Mouse (Mus musculus) bone marrow macrophage, adult 2 months (primary cell): Measurements from ENCODE around the gene Camk2n2. TPM values are rescaled to one million over a fixed set of nuclear protein-coding genes. Genes with fewer than 3 reads are reported as not detected.
A peak's percentile ranks its signal among the peaks of the same experiment; 100 is the strongest.
"Not testable (repeated sequence)": the region's sequence is repeated elsewhere in the genome, so short reads cannot be mapped to it uniquely, and the experiment has no call there.

ENCODE experiments used
- H3K27ac ChIP-seq: 2 replicates; pipeline ENCODE4 v1.5.1; 2012; ENCODE audit warnings: low read depth, low read length; ENCODE audit not compliant: insufficient read depth
- H3K4me1 ChIP-seq: 2 replicates; pipeline ENCODE4 v1.6.1; 2012; ENCODE audit warnings: low read length; ENCODE audit not compliant: control insufficient read depth, insufficient read depth
- H3K4me3 ChIP-seq: 2 replicates; pipeline ENCODE4 v1.5.1; 2012; ENCODE audit warnings: mild to moderate bottlenecking, low read length, moderate library complexity; ENCODE audit not compliant: insufficient read depth
- CTCF ChIP-seq: IDR thresholded peaks from 2 replicates; pipeline ENCODE4 v1.5.1; 2012; ENCODE audit warnings: low read depth, mild to moderate bottlenecking, low read length, moderate library complexity
- POLR2A ChIP-seq: IDR thresholded peaks from 2 replicates; pipeline ENCODE4 v1.6.1; 2012; ENCODE audit warnings: mild to moderate bottlenecking, low read depth, low read length, borderline replicate concordance
- polyA plus RNA-seq: library from polyadenylated mRNA; stranded (reverse); fragments of >200 nt; gene quantifications from 2 replicates; pipeline ENCODE4 v1.2.4, GENCODE M21; 2012; ENCODE audit not compliant: missing spikeins, insufficient read depth, insufficient read length

Gene Camk2n2
- 2.5 and 2.7 TPM in 2 replicates for polyA plus RNA-seq

DNA sequence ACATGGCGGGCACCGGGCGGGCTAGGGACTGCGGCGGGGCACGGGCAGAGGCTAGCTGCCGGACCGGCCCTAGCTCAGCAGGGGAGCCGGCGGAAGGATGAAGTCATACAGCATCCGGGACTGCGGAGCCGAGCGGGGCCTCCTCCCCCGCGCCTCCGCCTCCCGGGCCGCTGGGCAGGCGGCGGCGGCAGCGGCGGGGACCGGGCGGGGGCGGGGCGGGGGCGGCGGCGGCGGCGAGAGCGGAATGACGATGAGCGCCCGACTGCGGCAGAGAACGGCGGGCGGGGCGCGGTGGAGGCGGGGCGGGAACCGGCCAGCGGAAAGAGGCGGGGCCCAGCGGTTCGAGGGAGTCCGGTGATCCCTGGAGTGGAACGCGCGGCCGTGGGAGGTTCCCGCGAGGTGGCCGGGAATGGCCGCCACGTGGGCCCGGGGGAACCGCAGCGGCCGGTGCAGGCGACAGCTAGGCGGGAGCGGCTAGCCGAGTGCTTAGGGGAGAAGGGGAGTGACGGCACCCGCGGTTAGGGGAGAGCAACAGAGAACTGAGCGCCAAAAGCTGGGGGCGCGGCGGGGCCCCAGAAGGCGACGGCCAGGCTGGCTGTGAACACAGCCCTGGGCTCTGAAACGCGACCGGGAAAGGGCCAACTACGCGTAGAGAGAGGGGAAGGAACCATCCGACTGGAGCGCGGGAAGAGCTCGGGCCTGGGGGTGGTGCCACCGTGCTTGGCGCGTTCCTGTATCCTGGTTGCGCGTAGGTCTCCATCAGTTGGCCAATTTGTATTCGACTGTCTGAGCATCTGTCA lies at the start of gene Camk2n2:
Gene Camk2n2 (minus strand): TSS at position 97 of the 800 bp plus-strand sequence.
- Histone ChIP-seq H3K4me3 (peak within 1 kb of the TSS; percentile 60), H3K27ac (peak within 1 kb of the TSS; percentile 17), H3K4me1 (peaks cover 11% of the 10 kb centered on the region)
- TF ChIP-seq POLR2A (no peak), CTCF (no peak)

DNA sequence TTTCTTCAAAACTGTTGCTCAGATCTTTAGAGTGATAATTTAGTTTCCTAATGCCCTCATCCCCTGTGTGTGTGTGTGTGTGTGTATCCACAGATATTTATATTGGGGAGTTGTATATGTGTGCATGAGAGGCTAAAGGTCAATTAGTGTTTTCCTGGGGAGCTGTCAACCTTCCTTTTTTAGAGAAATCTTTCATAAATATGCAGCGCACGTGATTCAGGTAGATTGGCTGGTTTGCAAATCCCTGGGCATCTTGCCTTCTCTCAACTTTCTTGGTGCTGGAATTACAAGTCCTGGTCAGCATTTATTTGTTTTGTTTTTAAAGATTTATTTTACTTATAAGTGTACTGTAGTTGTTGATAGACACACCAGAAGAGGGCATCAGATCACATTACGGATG lies 49.2 kb upstream of the Camk2n2 start:
- no peak overlapping the region for H3K27ac ChIP-seq
- TF ChIP-seq POLR2A (no peak), CTCF (no peak)
- H3K4me3 ChIP-seq, result no peak overlapping the region
- peaks cover 17% of the 10 kb centered on the region for H3K4me1 ChIP-seq

DNA sequence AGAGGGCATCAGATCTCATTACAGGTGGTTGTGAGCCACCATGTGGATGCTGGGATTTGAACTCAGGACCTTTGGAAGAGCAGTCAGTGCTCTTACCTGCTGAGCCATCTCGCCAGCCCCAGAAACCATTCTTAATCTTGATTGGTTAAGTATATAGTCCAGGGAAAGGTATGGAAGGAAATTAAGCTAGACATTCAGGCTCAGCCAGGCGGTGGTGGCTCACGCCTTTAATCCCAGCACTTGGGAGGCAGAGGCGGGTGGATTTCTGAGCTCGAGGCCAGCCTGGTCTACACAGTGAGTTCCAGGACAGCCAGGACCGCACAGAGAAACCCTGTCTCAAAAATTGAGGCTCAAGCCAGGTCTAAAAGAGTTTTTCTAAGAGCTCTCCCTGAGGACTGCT lies 46.9 kb upstream of the Camk2n2 start, which contains the start of gene Eif4g1:
Gene Eif4g1 (plus strand): TSS at position 301 of the 400 bp plus-strand sequence.
- H3K4me3 ChIP-seq, H3K27ac ChIP-seq: not testable (repeated sequence)

DNA sequence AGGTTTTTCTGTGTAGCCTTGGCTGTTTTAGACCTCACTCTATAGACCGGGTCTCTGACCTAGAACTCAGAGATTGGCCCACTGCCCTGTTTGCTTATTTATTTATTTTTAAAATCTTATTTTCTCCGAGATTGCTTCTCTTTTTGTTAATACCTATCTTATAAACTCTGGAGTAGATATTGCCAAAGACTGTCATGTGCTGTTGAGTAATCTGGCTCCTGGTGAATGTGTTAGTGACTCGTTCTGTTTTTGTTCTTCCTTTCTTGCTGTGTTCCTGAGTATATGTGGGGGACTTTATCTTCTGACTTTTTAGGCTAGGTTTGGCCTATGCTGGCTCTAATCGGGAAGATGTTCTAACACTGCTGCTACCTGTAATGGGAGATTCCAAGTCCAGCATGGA lies 36.6 kb upstream of the Camk2n2 start:
- Histone ChIP-seq H3K4me1 (peaks cover 26% of the 10 kb centered on the region), H3K4me3 (peak overlapping the region; percentile 25), H3K27ac (peak overlapping the region; percentile 77)
- TF ChIP-seq CTCF (no peak), POLR2A (no peak)

More for the DNA sequence above, 46.9 kb upstream of the Camk2n2 start, which contains the start of gene Eif4g1:
- not testable (repeated sequence) for H3K4me1 ChIP-seq

DNA sequence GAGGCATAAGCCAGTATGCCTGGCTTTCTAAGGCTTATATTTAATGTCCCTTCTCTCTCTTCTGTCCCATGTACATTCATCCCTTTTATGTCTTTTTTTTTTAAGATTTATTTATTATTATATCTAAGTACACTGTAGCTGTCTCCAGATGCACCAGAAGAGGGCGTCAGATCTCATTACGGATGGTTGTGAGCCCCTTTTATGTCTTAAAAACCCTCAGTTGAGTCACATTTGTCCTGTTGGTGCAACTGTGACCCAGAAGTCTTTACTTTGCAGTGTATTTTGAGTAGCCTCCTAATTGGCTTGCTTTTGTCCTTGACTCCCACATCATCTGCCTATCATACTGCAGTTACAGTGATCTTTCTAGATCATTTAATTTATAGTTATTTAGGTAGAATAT lies 32.2 kb upstream of the Camk2n2 start:
- no peak overlapping the region for H3K27ac ChIP-seq
- no peak for TF ChIP-seq POLR2A
- no peak for TF ChIP-seq CTCF
- peaks cover 20% of the 10 kb centered on the region for H3K4me1 ChIP-seq
- H3K4me3 ChIP-seq, result no peak overlapping the region

DNA sequence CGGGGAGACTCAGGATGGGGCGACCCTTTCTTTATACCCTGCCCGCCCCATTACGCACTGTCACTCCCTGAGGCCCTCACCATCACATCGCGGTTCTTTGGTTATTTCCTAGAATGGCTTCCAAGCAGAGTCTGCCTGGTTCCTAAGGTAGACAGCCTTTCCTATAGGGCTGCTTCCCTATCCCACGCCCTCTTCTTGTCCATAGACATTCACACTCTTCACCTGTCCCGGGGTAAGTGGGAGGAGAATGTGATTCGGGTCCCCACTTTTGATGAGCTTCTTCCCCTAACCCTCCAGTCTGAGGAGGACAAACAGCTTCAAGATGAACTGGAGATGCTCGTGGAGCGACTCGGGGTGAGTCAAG lies 30.8 kb upstream of the Camk2n2 start:
- Histone ChIP-seq H3K4me1 (peaks cover 8% of the 10 kb centered on the region), H3K27ac (peak overlapping the region; percentile 36; the same call in 1 of the 2 replicates), H3K4me3 (peak overlapping the region; percentile 84)
- TF ChIP-seq CTCF (no peak), POLR2A (no peak)

DNA sequence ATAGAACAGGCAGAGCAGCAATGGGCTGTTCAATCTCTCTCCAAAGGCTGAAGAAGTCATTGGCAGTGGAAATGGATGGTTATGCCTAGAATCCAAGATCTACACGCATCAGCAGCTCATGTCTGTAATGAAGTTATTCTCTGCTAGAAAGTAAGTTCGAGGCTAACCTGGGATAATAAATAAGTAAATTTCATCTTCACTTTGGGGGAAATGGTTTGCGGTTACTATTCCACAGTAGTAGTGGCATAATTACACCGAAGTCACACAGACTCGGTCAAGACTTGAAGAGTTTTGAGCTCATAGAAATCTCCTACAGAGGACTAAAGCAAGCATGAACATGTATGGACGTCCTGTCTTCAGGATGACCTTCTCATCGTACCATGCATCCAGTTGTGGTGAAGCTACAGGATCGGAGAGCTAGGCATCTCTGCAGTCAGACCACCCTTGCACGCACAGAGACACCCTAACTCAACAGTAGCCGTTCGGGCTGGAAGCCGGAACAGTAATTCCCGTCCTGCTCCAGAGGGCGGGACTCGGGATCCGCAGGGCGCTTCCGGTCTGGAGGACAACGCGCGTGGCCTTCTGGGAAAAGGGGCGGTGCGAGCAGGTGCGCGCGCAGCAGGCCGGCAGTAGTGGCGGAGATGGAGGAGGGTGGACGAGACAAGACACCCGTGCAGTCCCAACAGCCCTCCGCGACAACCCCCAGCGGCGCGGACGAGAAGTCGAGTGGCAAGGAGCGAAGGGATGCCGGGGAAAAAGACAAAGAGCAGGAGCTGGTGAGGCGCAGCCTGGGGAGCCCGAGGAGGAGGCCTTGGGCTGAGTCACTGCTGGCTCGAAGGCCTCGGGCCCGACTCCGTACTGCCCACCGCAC lies 30.2 kb upstream of the Camk2n2 start, which contains the start of gene Psmd2:
Gene Psmd2 (plus strand): TSS at position 577 of the 871 bp plus-strand sequence.
- Histone ChIP-seq H3K4me1 (peaks cover 2% of the 10 kb centered on the region; the same call in 1 of the 2 replicates), H3K27ac (peak within 1 kb of the TSS; percentile 60), H3K4me3 (peak within 1 kb of the TSS; percentile 84)
- TF ChIP-seq POLR2A (0 out of 2 replicates have a peak, but pooled peaks have one; percentile 31), CTCF (no peak)

DNA sequence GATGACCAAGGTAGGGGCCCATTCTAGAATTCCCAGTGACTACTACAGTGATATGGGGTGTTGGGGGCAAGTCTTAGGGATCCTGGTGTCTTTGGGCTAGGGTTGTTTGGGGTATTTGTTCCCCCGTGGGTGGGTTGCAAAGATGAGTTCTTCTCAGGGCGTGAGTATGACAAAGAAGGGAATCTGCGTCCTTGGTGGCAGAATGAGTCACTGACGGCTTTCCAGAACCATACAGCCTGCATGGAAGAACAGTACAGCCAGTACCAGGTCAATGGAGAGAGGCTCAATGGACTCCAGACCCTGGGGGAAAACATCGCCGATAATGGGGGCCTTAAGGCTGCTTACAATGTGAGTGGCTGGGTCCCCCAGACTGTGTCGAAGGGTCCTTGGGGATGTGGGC lies 22.8 kb upstream of the Camk2n2 start:
- TF ChIP-seq POLR2A (no peak), CTCF (no peak)
- Histone ChIP-seq H3K27ac (no peak overlapping the region), H3K4me1 (peaks cover 3% of the 10 kb centered on the region; the same call in 1 of the 2 replicates)

DNA sequence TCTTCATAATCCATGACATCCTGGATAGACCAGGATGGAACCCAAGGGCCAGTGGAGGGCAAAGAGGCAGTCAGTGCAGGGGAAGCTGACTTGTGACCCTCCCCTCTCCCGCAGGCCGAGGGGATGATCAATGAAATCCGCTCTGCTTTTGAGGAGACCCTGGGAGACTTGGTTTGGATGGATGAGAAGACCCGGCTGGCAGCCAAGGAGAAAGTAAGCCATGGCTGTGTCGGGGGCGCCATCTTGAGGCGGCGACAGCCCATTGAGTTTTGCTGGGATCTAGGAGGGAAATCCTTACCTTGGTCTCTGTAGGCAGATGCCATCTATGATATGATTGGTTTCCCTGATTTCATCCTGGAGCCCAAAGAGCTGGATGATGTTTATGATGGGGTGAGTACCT lies 21.1 kb upstream of the Camk2n2 start:
- Histone ChIP-seq H3K27ac (no peak overlapping the region), H3K4me3 (no peak overlapping the region), H3K4me1 (peaks cover 3% of the 10 kb centered on the region; the same call in 1 of the 2 replicates)
- TF ChIP-seq CTCF (peak; percentile 83), POLR2A (no peak)

More for the DNA sequence above, 22.8 kb upstream of the Camk2n2 start:
- H3K4me3 ChIP-seq, result no peak overlapping the region
